Mouse (Mus musculus): ENCODE data around the gene Col4a4.

Col4a4 gene

GRCm38 (mm10) chr1:82476256-82476655 is 110.4 kb downstream of the Col4a4 start:
- in situ Hi-C loops (cut with MboI, MseI), result no loop called here

GRCm38 (mm10) chr1:82475821-82476220 is 110.8 kb downstream of the Col4a4 start:
- in situ Hi-C loops (cut with MboI, MseI), result no loop called here

- in situ Hi-C loops (cut with MboI, MseI), result no loop called here
Measured at GRCm38 (mm10) chr1:82475254-82475653, 111.4 kb downstream of the Col4a4 start.

- in situ Hi-C loops (cut with MboI, MseI), result no loop called here
Measured at GRCm38 (mm10) chr1:82474461-82474961, 112.1 kb downstream of the Col4a4 start.

- in situ Hi-C loops (cut with MboI, MseI), result no loop called here
Measured at GRCm38 (mm10) chr1:82473467-82473866, 113.2 kb downstream of the Col4a4 start.

GRCm38 (mm10) chr1:82470516-82471225 is 116.0 kb downstream of the Col4a4 start:
- in situ Hi-C loops (cut with MboI, MseI), result no loop called here

- in situ Hi-C loops (cut with MboI, MseI), result no loop called here
Measured at GRCm38 (mm10) chr1:82468872-82469271, 117.8 kb downstream of the Col4a4 start.

GRCm38 (mm10) chr1:82465321-82465853 is 121.3 kb downstream of the Col4a4 start:
- in situ Hi-C loops (cut with MboI, MseI), result no loop called here

GRCm38 (mm10) chr1:82461041-82461440 is 125.6 kb downstream of the Col4a4 start:
- in situ Hi-C loops (cut with MboI, MseI), result no loop called here

GRCm38 (mm10) chr1:82459926-82460325 is 126.7 kb downstream of the Col4a4 start:
- in situ Hi-C loops (cut with MboI, MseI), result no loop called here

- in situ Hi-C loops (cut with MboI, MseI), result no loop called here
Measured at GRCm38 (mm10) chr1:82459350-82459749, 127.3 kb downstream of the Col4a4 start.

GRCm38 (mm10) chr1:82454031-82454430 is 132.6 kb downstream of the Col4a4 start:
- in situ Hi-C loops (cut with MboI, MseI), result no loop called here

GRCm38 (mm10) chr1:82451927-82452651 is 134.6 kb downstream of the Col4a4 start:
- in situ Hi-C loops (cut with MboI, MseI), result no loop called here

GRCm38 (mm10) chr1:82449851-82450250 is 136.8 kb downstream of the Col4a4 start:
- in situ Hi-C loops (cut with MboI, MseI), result loop anchor here (25.0 kb wide), 1 partner anchor 1138 kb away; no protein-coding TSS in a partner anchor

GRCm38 (mm10) chr1:82446049-82446448 is 140.6 kb downstream of the Col4a4 start:
- in situ Hi-C loops (cut with MboI, MseI), result loop anchor here (25.0 kb wide), 1 partner anchor 1134 kb away; no protein-coding TSS in a partner anchor

- in situ Hi-C loops (cut with MboI, MseI), result loop anchor here (25.0 kb wide), 1 partner anchor 1131 kb away; no protein-coding TSS in a partner anchor
Measured at GRCm38 (mm10) chr1:82443517-82443916, 143.1 kb downstream of the Col4a4 start.

GRCm38 (mm10) chr1:82440123-82440522 is 146.5 kb downstream of the Col4a4 start:
- in situ Hi-C loops (cut with MboI, MseI), result loop anchor here (25.0 kb wide), 1 partner anchor 1128 kb away; no protein-coding TSS in a partner anchor

GRCm38 (mm10) chr1:82437273-82437672 is 149.4 kb downstream of the Col4a4 start:
- in situ Hi-C loops (cut with MboI, MseI), result loop anchor here (25.0 kb wide), 1 partner anchor 1125 kb away; no protein-coding TSS in a partner anchor

GRCm38 (mm10) chr1:82433649-82434005 is 153.0 kb downstream of the Col4a4 start:
- in situ Hi-C loops (cut with MboI, MseI), result loop anchor here (25.0 kb wide), 1 partner anchor 1121 kb away; no protein-coding TSS in a partner anchor

GRCm38 (mm10) chr1:82432919-82433648 is 153.6 kb downstream of the Col4a4 start:
- in situ Hi-C loops (cut with MboI, MseI), result loop anchor here (25.0 kb wide), 1 partner anchor 1121 kb away; no protein-coding TSS in a partner anchor

- in situ Hi-C loops (cut with MboI, MseI), result loop anchor here (25.0 kb wide), 1 partner anchor 1117 kb away; no protein-coding TSS in a partner anchor
Measured at GRCm38 (mm10) chr1:82429061-82429460, 157.6 kb downstream of the Col4a4 start.
